Mouse (Mus musculus): ENCODE measurements around the gene Ap1b1. TPM values are rescaled to one million over a fixed set of nuclear protein-coding genes. Genes with fewer than 3 reads are reported as not detected.

The Ap1b1 gene
- polyA plus RNA-seq, 1 experiment from 2014 or later: 105 TPM

DNA sequence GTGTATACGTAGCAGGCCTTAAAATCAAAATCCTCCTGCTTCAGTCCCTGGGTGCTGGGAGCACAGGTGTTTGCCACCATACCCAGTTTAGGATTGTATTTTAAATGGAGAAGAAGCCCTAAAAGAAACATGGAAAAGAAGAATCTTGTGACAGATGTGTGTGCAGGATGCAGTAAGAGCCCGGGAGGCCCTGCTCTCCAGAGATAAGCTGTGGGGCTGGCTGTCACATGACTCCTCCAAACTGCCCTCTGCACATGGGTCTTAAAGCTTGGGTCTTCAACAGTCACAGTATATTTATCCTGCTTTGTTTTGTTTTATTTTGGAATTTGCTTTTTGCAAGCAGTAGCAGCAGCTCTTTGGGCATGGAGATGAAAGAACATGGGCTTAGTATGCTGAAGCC is 19.1 kb upstream of the Ap1b1 start:
- ATAC-seq (ENCODE audit: low FRiP score, low read depth): no peak
- Histone ChIP-seq H3K36me3 (no peaks in the 10 kb centered on the region), H3K9ac (no peak overlapping the region), H3K9me3 (no peaks in the 10 kb centered on the region), H3K27me3 (no peaks in the 10 kb centered on the region), H3K4me1 (replicated peaks) (no peaks in the 10 kb centered on the region; the same call in 1 of the 2 replicates), H3K27ac (replicated peaks) (no peak overlapping the region), H3K4me2 (no peak overlapping the region), H3K4me3 (no peak overlapping the region)
- WGBS: 59% methylated on average over 2 of the region's 2 CpGs

DNA sequence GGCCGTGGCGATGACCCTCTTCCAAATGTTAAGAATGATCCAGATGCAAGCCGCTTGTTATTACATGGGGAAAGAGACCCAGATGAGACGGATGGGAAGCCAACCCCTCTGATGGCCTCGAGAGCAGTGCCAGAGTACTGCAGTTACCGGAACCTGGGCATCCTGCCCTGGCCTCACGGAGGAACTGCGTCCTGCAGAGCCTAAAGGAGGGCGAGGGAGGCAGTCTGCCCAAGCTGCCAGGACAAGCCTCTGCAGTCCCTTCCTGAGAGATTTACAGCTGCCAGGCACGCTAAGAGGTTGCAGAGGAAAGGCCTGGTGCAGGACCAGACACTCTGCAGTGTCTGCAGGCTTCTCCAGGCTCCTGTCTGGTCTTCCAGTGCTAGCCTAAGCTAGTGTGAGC is 18.2 kb upstream of the Ap1b1 start:
- no peak overlapping the region for H3K4me3 ChIP-seq
- H3K9me3 ChIP-seq: no peaks in the 10 kb centered on the region
- no peak overlapping the region for H3K27ac ChIP-seq (replicated peaks)
- H3K4me2 ChIP-seq: no peak overlapping the region
- no peak for ATAC-seq (ENCODE audit: low FRiP score, low read depth)
- no peaks in the 10 kb centered on the region for H3K27me3 ChIP-seq
- no peaks in the 10 kb centered on the region for H3K36me3 ChIP-seq
- no peak overlapping the region for H3K9ac ChIP-seq
- H3K4me1 ChIP-seq (replicated peaks): peaks cover under 1% of the 10 kb centered on the region; the same call in 1 of the 2 replicates
- whole genome bisulfite sequencing: 65% methylated on average over 10 of the region's 10 CpGs

DNA sequence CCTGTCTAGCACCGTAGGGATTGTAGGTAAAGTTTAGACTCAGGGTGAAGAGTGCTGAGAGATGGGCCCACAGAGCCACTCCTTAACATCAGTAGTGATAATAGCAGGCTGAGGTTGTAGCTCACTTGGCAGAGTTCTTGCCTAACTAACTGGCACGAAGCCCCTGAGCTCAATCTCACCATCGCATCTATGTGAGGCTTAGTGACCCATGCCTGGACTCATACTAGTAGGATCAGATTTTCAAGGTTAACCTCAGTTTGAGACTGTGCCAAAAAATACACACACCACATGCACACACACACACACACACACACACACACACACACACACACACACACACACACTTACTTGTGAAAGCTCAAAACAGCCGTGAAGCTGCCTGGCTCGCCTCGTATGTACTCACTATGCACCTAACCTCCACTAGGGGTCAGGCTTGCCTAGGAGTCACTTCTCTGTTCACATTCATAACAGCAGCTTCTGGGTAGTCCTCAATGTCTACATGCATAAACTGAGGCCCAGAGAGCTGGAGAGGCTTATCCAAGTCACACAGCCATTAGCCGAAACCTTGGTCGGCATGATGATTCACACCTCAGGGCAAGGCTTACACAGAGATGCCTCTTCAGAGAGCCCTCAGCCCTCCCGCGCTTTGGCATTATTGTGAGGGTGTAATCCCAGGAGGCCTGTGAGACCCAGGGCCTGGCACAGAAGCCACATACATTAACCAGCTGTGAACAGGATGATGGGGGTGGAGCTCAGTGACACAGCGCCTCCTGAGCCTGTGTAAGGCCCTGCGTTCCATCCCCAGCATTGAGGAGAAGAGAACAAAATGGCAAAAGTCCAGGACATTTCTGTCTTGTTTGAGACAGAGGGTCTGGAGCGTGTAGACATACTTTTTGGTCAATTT is 13.4 kb upstream of the Ap1b1 start:
- Histone ChIP-seq H3K9me3 (no peaks in the 10 kb centered on the region), H3K27ac (replicated peaks) (no peak overlapping the region), H3K27me3 (no peaks in the 10 kb centered on the region), H3K4me3 (no peak overlapping the region), H3K9ac (no peak overlapping the region), H3K36me3 (no peaks in the 10 kb centered on the region), H3K4me2 (no peak overlapping the region), H3K4me1 (replicated peaks) (0 out of 2 replicates have a peak, but pooled peaks cover 7% of the 10 kb centered on the region)
- WGBS: 50% methylated on average over 13 of the region's 13 CpGs
- peak; percentile 52 for ATAC-seq (ENCODE audit: low FRiP score, low read depth)

DNA sequence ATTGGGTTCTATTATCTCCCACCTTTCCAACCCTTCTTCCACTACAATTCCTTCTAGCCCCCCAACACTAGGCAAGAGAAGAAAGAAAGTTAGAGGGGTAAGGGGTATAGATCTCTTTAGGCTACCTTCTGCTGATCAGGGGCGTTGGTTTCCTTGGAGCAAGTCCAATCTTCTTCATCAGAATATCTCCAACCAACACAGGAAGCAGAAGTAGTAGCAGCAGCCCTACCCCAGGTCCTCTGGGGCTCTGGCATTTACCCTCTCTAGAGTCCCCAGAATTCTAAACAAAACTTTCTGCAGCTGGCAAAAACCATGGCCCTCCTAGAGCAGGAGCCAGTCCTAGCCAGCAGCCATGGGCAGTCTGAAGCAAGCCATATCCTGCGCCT is 12.8 kb upstream of the Ap1b1 start:
- no peak for ATAC-seq (ENCODE audit: low FRiP score, low read depth)
- Histone ChIP-seq H3K4me3 (no peak overlapping the region), H3K4me2 (no peak overlapping the region), H3K27me3 (no peaks in the 10 kb centered on the region), H3K9me3 (no peaks in the 10 kb centered on the region), H3K4me1 (replicated peaks) (0 out of 2 replicates have a peak, but pooled peaks cover 7% of the 10 kb centered on the region), H3K36me3 (no peaks in the 10 kb centered on the region), H3K27ac (replicated peaks) (no peak overlapping the region), H3K9ac (no peak overlapping the region)
- 94% methylated on average over 2 of the region's 2 CpGs for WGBS

DNA sequence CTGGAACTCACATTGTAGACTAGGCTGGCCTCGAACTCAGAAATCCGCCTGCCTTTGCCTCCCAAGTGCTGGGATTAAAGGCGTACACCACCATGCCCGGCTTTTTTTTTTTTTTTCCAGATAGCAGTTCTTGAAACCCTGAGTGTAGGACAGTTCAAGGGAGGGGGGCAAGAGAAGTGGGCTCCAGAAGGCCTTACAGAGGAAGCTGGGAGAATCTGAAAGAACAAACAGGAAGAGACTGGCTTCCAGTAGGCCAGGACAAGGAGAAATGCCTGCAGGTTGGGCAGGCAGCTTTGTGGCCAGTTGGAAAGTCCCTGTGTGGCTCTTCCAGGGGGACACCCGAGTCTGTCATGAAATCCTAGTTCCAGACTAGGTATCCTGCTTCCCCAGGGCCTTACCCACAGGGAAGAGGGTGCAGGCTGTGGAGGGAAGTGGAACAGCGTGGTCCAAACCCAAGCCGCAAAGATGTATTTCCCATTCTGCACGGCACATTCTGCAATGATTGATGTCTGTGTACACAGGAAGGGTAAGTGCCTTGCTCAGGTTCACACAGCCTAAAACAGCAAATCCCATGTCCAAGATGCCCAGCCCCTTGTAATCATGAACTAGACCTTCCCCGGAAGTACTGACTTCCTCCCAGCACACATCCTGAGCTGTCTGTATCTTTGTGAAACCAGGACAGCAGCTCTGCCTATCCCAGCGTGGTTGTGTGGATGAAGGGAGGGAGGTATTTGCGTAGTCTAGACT is 12.1 kb upstream of the Ap1b1 start:
- WGBS: 79% methylated on average over 11 of the region's 11 CpGs
- ATAC-seq (ENCODE audit: low FRiP score, low read depth): no peak
- Histone ChIP-seq H3K27me3 (no peaks in the 10 kb centered on the region), H3K9ac (no peak overlapping the region), H3K4me2 (no peak overlapping the region), H3K27ac (replicated peaks) (no peak overlapping the region), H3K36me3 (no peaks in the 10 kb centered on the region), H3K4me3 (no peak overlapping the region), H3K9me3 (no peaks in the 10 kb centered on the region), H3K4me1 (replicated peaks) (0 out of 2 replicates have a peak, but pooled peaks cover 7% of the 10 kb centered on the region)

DNA sequence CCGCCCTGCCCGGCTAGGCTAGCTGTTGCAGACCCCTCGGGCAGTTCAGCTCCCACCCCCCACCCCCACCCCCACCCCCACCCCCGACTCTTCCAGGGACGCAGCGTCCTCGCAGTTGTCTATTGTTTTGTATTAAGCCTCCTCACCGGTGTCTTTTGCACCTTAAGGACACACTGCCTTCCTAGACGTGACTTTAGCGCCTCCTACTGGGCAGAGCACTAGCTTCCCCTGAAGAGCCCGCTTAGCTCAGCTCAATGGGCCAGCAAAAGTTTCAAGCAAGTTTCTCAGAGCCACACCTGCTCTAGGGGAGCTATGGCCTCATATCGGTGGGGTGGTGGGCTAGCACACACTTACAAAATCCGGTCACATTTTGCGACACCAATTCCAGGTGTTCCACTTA is 11.0 kb upstream of the Ap1b1 start:
- Histone ChIP-seq H3K4me2 (peak overlapping the region; percentile 24; the same call in 1 of the 2 replicates), H3K9me3 (no peaks in the 10 kb centered on the region)

DNA sequence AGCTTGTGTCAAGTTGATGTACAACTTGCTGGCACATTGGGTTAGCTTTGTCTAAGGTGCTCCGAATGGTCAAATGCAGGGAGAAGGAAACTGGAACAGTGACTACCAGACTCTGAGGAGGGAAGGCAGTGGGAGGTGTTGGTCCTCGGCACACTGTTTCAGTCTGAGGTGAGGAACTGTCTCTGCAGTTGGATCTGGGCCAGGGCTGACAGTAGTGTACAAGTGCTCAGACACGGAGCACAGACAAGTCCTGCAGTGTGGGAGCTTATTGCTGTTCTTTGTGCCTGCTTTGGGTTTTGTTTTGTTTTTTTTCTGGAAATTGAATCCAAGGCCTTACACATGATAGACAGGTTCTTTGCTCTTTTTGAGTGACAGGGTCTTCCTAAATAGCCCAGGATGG is 3.6 kb upstream of the Ap1b1 start:
- Histone ChIP-seq H3K27me3 (no peaks in the 10 kb centered on the region), H3K4me2 (no peak overlapping the region), H3K36me3 (no peaks in the 10 kb centered on the region), H3K4me1 (replicated peaks) (peaks cover 15% of the 10 kb centered on the region), H3K4me3 (no peak overlapping the region), H3K27ac (replicated peaks) (no peak overlapping the region), H3K9ac (no peak overlapping the region), H3K9me3 (no peaks in the 10 kb centered on the region)
- WGBS: 56% methylated on average over 3 of the region's 3 CpGs
- no peak for ATAC-seq (ENCODE audit: low FRiP score, low read depth)

More for the DNA sequence above, 11.0 kb upstream of the Ap1b1 start:
- H3K27ac ChIP-seq (replicated peaks): no peak overlapping the region
- no peak for ATAC-seq (ENCODE audit: low FRiP score, low read depth)
- H3K27me3 ChIP-seq: no peaks in the 10 kb centered on the region
- H3K4me3 ChIP-seq: no peak overlapping the region
- H3K9ac ChIP-seq: no peak overlapping the region
- no peaks in the 10 kb centered on the region for H3K36me3 ChIP-seq
- H3K4me1 ChIP-seq (replicated peaks): 0 out of 2 replicates have a peak, but pooled peaks cover 7% of the 10 kb centered on the region
- 11% methylated on average over 14 of the region's 14 CpGs for WGBS

DNA sequence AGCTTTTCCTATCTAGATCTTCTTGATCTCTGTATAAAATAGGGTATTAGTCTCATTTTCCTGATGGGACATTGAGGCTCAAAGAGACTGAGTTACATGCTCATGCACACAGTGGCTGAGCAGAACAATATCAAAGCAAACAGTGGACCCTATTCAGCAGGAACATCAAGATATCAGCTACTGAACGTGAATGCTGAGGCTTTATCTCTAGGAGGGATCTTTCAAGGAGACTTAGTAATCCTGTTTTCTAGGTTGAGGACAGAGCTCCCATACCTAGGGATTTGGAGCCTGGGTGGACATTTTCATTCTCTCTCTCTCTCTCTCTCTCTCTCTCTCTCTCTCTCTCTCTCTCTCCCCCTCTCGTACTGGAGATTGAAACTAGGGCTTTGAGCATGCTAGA is 3.1 kb upstream of the Ap1b1 start:
- Histone ChIP-seq H3K9ac (no peak overlapping the region), H3K4me2 (no peak overlapping the region), H3K27ac (replicated peaks) (no peak overlapping the region), H3K4me1 (replicated peaks) (peaks cover 20% of the 10 kb centered on the region), H3K9me3 (no peaks in the 10 kb centered on the region), H3K36me3 (no peaks in the 10 kb centered on the region), H3K4me3 (no peak overlapping the region), H3K27me3 (no peaks in the 10 kb centered on the region)
- WGBS: 79% methylated on average over 2 of the region's 2 CpGs
- no peak for ATAC-seq (ENCODE audit: low FRiP score, low read depth)

DNA sequence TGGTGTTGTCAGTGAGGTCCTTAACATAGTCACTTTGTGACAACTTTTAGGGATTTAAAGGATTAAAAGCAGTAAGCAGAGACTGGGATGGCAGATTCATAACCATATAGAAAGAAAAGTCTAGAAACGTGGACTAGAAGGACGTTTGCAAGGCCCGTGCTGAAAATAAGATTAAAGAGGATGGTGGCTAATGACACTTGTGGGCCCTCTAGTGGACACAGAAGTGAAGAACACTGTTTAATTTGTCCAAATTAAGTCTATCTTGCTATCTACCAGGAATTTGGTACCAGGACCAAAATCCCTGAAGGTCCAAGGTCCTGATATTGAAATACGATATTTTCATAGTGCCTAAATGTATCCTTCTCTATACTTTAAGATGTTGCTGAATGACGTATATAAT is 2.4 kb upstream of the Ap1b1 start:
- H3K4me2 ChIP-seq: peak overlapping the region; percentile 34
- no peak overlapping the region for H3K9ac ChIP-seq
- no peak for ATAC-seq (ENCODE audit: low FRiP score, low read depth)
- H3K27ac ChIP-seq (replicated peaks): no peak overlapping the region
- H3K27me3 ChIP-seq: no peaks in the 10 kb centered on the region
- H3K36me3 ChIP-seq: no peaks in the 10 kb centered on the region
- no peaks in the 10 kb centered on the region for H3K9me3 ChIP-seq
- WGBS: 2% methylated on average over 5 of the region's 5 CpGs
- H3K4me3 ChIP-seq: no peak overlapping the region
- peaks cover 21% of the 10 kb centered on the region for H3K4me1 ChIP-seq (replicated peaks)

DNA sequence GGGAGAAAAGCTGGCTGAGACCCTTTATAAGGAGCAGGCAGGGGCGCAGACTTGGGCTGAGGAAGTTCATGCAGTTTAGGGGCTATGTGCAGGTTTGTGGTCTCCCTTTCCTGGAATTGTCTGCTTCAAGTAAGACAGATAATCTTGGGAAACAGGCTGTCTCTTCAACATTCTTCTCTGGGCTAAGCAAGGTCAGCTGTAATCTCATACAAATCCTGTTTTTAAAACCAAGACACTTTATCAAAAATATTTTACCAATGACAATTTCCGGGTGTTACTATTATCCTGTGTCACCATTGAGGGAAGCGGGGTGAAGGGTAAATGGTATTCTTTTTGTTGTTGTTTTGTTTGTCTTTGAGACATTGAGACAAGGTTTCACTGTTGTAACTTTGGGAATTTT is 1.8 kb upstream of the Ap1b1 start:
- 83% methylated on average over 3 of the region's 3 CpGs for WGBS
- H3K9me3 ChIP-seq: no peaks in the 10 kb centered on the region
- no peaks in the 10 kb centered on the region for H3K27me3 ChIP-seq
- peaks cover under 1% of the 10 kb centered on the region; the same call in 1 of the 2 replicates for H3K36me3 ChIP-seq
- no peak overlapping the region for H3K9ac ChIP-seq
- no peak overlapping the region for H3K4me3 ChIP-seq
- peaks cover 21% of the 10 kb centered on the region for H3K4me1 ChIP-seq (replicated peaks)
- no peak for ATAC-seq (ENCODE audit: low FRiP score, low read depth)
- H3K4me2 ChIP-seq: no peak overlapping the region
- H3K27ac ChIP-seq (replicated peaks): no peak overlapping the region

DNA sequence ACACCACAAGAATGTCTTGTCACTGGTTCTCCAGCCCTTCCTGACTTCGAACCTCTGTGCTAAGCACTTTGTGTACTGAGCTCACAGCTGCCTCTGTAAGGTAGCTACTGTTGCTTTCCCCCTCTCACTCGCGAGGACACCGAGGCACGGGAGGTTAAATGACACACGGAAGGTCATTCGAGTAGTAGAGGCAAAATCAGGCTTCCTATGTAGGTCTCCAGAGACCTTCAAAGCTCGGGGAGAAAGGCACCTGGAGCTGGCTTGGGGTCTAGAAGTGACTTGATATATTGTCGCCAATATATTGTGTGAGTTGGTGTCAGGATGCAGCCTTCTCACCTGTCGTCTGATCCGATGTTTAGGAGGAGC is 846 bp downstream of the Ap1b1 start:
- Histone ChIP-seq H3K4me2 (peak overlapping the region; percentile 83), H3K27me3 (no peaks in the 10 kb centered on the region), H3K9me3 (no peaks in the 10 kb centered on the region), H3K4me3 (peak overlapping the region; percentile 85), H3K27ac (replicated peaks) (peak overlapping the region; percentile 68), H3K36me3 (peaks cover 4% of the 10 kb centered on the region; the same call in 1 of the 2 replicates), H3K9ac (peak overlapping the region; percentile 78), H3K4me1 (replicated peaks) (peaks cover 21% of the 10 kb centered on the region)
- no peak for ATAC-seq (ENCODE audit: low FRiP score, low read depth)
- 62% methylated on average over 11 of the region's 11 CpGs for WGBS

DNA sequence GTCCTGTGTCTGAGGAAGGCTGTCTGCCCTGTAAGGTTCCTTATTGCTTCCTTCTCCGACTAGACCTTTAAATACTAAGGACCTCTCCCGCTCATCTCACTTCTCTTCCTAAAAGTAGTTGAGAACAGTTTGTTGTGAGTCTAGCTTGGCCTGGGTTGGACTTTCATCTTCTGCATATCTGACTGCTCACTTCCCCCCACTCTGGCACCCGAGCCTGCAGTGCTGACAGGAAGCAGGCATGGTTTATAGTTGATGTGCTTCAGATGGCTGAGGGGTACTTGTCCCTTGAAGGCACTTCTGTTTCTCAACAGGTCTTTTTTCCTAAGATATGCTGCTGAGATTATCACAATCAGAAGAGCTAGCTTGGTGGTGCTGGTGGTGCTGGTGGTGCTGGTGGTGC is 2.6 kb downstream of the Ap1b1 start:
- Histone ChIP-seq H3K9ac (no peak overlapping the region), H3K36me3 (peaks cover 10% of the 10 kb centered on the region), H3K4me3 (no peak overlapping the region), H3K27ac (replicated peaks) (no peak overlapping the region), H3K4me2 (no peak overlapping the region), H3K4me1 (replicated peaks) (peaks cover 18% of the 10 kb centered on the region), H3K9me3 (no peaks in the 10 kb centered on the region), H3K27me3 (no peaks in the 10 kb centered on the region)
- WGBS: 94% methylated on average over 3 of the region's 3 CpGs
- no peak for ATAC-seq (ENCODE audit: low FRiP score, low read depth)
